Mouse (Mus musculus) spleen, postnatal 4 days (tissue): Measurements from ENCODE around the gene Slc2a2.
"Not testable (repeated sequence)": the region's sequence is repeated elsewhere in the genome, so short reads cannot be mapped to it uniquely, and the experiment has no call there.

Source experiments
- DNase-seq, 2 experiments: peaks; one replicate each; pipeline ENCODE4 v3.0.0; 2022; ENCODE audit warnings: low spot score in 2 of 2

The Slc2a2 gene

DNA sequence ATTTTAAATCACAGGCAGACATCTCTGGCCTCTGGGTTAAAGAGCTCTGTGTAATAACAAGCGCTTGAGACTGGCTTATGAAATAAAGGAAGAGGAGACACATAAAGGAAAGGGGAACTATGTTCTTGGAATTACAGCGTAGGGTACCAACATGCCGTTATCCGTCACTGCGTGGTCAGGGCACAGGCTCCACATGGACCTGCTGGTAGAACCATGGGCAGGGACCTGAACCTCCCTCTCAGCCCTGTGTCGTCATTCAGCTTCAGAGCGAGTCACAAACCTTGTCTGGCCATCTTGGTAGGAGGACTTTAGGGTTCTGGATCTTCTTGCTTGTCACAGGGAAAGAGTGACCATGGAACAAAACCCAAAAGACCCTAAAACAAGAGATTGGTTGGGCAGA lies 28.7 kb downstream of the Slc2a2 start:
- DNase-seq = no peak

DNA sequence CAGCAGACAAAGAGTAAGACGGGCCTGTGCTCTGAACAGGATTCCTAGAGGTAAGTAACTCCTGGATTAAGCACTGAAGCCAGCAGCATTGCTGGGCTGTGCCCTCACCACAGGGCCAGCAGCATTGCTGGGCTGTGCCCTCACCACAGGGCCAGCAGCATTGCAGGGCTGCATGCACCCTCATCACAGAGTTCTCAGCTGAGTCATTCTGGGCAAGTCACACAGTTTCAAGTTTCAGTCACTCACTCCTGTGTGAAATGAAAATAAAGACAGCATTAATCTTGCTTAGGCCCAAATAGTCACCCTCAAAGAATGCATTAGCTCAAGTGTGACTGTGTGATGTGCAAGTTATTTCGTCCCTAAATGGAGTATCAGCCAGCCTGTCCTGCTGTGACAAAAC lies 37.0 kb downstream of the Slc2a2 start:
- no peak for DNase-seq

DNA sequence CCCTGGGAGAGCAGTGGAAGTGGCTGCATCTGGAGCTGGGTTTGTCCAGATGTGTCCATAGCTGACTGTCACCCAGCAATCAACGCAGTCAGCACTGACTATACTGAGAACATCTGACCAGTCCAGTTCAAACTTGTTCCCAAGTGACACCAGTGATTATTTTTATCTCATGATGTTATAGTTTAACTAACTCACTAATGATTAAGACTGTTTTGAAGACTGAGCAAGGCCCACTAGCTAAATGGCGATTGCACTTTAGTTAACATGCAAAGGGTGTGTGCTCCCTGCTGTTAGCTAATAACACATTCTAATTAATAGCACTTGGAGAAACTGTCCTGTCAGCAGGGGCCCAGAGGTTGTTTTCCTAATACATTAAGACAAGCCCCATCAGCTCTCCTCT lies 39.3 kb downstream of the Slc2a2 start:
- no peak for DNase-seq

- DNase-seq = no peak
These were observed 42.6 kb downstream of the Slc2a2 start for GRCm38 (mm10) chr3:28740353-28740752.

DNA sequence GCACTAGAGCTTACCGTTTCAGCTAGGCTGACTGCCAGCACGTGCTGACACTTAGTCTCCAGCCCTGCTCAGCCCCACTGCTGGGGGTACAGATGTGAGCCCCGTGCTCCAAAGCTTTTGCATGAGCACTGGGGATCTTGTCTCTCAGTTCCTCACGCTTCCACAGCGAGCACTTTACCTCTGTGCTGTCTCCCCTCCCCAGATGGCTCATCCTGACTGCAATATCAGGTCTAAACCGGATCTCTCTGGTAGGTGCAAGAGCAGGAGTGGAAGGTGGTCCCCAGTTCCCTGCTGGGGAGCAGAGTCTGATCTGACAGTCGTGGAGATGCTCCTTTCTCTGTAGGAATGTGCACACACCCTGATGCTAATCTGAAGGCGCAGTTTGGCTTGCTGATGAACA lies 45.5 kb downstream of the Slc2a2 start:
- DNase-seq = no peak

DNA sequence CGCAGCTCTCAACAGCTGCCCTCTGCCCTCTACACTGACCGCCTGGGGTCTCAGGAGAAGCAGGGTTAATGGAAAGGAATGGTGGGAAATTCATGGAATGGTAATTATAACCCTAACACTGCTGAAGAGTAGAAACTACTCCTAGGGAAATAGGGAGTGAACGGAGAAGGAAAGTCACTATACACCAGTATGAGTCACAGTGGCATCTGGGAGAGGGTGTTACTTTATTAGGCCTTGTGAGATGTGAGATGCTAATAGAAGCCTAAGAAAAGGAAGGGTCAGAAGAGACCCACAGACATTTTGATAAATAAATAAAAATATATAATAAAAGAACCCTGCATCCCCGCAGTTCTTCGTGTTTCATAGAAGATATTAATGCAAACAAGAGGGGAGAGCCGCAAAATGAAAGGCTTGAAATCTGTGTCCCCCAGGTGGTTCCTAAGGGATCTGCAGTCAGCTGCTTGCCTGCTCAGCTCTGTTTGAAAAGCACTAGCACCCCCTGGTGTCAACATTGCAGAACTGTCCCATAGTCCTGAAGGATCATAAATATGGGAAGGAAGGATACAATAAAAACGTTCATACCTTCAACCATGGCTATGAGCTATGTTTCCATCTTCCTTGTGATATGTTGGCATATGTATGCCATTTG lies 48.3 kb downstream of the Slc2a2 start:
- DNase-seq = peak; percentile 67 to 76

GRCm38 (mm10) chr3:28748151-28748550 lies 50.4 kb downstream of the Slc2a2 start:
- peak in 1 of 2 experiments; percentile 14 for DNase-seq

DNA sequence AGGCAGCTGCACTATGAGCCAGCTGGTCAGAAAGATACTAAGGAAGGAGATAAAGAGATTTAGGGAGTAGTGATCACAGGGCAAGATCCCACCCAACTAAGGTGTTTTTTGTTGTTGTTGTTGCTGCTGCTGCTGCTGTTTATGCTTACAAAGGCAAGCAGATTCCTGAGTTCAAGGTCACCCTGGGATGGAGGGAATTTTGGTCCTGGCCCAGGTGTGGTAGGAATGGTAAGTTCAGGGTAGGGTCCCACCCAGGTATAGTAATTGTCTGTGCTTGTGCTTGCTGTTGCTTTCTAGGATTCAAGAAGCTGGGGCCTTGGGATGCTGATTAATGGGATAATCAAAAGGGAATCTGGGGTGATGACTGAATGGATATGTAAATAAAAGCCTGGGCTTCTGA lies 51.3 kb downstream of the Slc2a2 start:
- no peak for DNase-seq

- DNase-seq = no peak
These were observed 57.8 kb downstream of the Slc2a2 start for GRCm38 (mm10) chr3:28755477-28755876.

- DNase-seq = no peak
These were observed 63.6 kb downstream of the Slc2a2 start for GRCm38 (mm10) chr3:28761225-28761789.

- no peak for DNase-seq
These were observed 69.2 kb downstream of the Slc2a2 start for GRCm38 (mm10) chr3:28766935-28767334.

- no peak for DNase-seq
These were observed 70.5 kb downstream of the Slc2a2 start for GRCm38 (mm10) chr3:28768222-28768621.

DNA sequence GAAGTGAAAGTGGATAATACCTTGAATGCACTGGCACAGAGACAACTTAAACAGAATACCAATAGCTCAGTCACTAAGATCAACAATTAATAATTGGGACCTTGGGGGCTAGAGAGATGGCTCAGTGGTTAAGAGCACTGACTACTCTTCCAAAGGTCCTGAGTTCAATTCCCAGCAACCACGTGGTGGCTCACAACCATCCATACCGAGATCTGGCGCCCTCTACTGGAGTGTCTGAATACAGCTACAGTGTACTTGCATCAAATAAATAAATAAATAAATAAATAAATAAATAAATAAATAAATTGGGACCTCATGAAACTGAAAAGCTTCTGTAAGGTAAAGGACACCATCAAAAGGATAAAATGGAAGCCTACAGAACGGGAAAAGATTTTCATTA lies 75.2 kb downstream of the Slc2a2 start:
- DNase-seq = not testable (repeated sequence)

DNA sequence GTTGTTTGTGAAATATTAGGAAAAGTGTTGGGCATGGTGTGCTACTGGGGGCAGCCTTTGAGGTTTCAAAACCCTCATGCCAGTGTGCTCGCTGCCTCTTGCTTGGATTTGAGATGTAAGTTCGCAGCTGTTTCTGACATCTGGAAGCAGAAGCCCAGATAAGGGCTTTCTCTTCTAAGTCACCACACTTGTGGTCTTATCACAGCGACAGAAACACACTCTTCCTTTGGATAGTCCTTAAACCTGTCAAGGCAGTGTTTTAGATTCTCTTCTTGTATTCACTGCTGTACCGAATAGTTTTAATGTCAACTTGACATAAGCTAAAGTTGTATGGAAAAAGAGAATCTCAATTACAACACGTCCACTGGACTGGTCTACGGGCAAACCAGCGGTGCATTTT lies 77.7 kb downstream of the Slc2a2 start:
- peak in 1 of 2 experiments; percentile 18 for DNase-seq

GRCm38 (mm10) chr3:28775958-28776357 lies 78.3 kb downstream of the Slc2a2 start:
- peak in 1 of 2 experiments; percentile 17 for DNase-seq

DNA sequence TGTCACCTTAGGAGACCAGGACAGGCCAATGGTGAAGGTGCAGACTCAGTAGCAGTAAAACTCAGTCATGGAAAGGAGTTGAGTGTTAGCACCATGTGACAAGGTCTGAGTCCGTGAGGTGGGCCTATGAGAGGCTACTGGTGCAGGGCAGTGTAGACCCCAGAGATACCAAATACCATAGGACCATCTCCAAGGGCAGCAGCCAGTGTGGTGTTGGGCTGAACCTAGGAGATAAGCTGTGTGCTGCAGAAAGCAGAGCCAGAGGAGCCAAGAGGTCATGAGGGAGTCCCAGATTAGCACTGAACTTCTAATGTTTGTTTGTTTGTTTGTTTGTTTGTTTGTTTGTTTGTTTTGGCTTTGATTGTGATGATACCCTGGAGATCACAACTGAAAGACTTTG lies 78.8 kb downstream of the Slc2a2 start:
- no peak for DNase-seq

- DNase-seq = no peak
These were observed 82.8 kb downstream of the Slc2a2 start for GRCm38 (mm10) chr3:28780511-28780910.
